Mouse (Mus musculus) C3H10T1/2 (cell line): ENCODE data around the gene Tmf1. TPM values are rescaled to one million over a fixed set of nuclear protein-coding genes. Genes with fewer than 3 reads are reported as not detected.

Experiments
- polyA plus RNA-seq, 2 experiments: library from polyadenylated mRNA; unstranded; fragments of >200 nt; fragmentation: generic; extraction: Trizol; gene quantifications; one replicate each; pipeline ENCODE4 v1.2.1; 2012; ENCODE audit warnings: missing spikeins in 2 of 2

Tmf1 gene
- polyA plus RNA-seq: 1 to 10 TPM in 1 of 2 experiments, under 1 TPM in 1; 0.34 to 2.3 TPM

GRCm38 (mm10) chr6:97178491-97179366 is at the start of gene Tmf1:
TSS of gene Tmf1 (minus strand) at chr6:97179122.

GRCm38 (mm10) chr6:97210191-97210961 is 31.5 kb upstream of the Tmf1 start, which contains the start of gene Arl6ip5:
TSS of gene Arl6ip5 (plus strand) at chr6:97210689.

GRCm38 (mm10) chr6:97205439-97205885 is 26.5 kb upstream of the Tmf1 start, which contains the start of gene Uba3:
TSS of gene Uba3 (minus strand) at chr6:97205647.

GRCm38 (mm10) chr6:97148383-97149251 is 30.3 kb downstream of the Tmf1 start, which contains the start of gene Eogt:
TSS of gene Eogt (minus strand) at chr6:97149182.

Other genes starting within 250 kb of the Tmf1 start
- not detected for gene Fam19a4, start 118.7 kb downstream of the Tmf1 start, polyA plus RNA-seq
- 1 to 10 TPM in 1 of 2 experiments, under 1 TPM in 1; 0.22 to 1.9 TPM for gene Eogt, start 29.9 kb downstream of the Tmf1 start, polyA plus RNA-seq
- gene Uba3, start 26.5 kb upstream of the Tmf1 start, polyA plus RNA-seq: 1 to 10 TPM; 2.0 to 9.5 TPM
- 100 to 1,000 TPM in 1 of 2 experiments, 10 to 100 TPM in 1; 99.8 to 157 TPM for gene Arl6ip5, start 31.6 kb upstream of the Tmf1 start, polyA plus RNA-seq
- under 1 TPM in 1 of 2 experiments, not detected in 1; 0.04 TPM for gene Lmod3, start 73.6 kb upstream of the Tmf1 start, polyA plus RNA-seq